ENCODE assay signal across 9 mouse cellular contexts in genomic region chr2:65619781-65620180, GRCm38 (mm10). TPM values are rescaled to one million over a fixed set of nuclear protein-coding genes. Genes with fewer than 3 reads are reported as not detected.
DNase-seq lines count a peak whose midpoint lies in the region; ATAC-seq and TF ChIP-seq lines count a peak whose summit lies in the region.
"Had no signal": no experiment of that assay in that cellular context is flagged by ENCODE, and none has a peak within 500 bp of the region (broad histone marks: within the 10 kb centered on the region; RNA-seq: fewer than 3 reads in every experiment).

No protein-coding gene starts in this region.

- ATAC-seq in liver, embryonic 11.5 days (replicated peaks; ENCODE audit: low FRiP score): no peak
- no peak for ATAC-seq in liver, postnatal 0 days
- ATAC-seq in intestine, embryonic 15.5 days: no peak

- H3K9me3 ChIP-seq in liver, embryonic 11.5 days (ENCODE audit: control insufficient read depth, low read length): no peaks in the 10 kb centered on the region
- no peaks in the 10 kb centered on the region for H3K9me3 ChIP-seq in liver, postnatal 0 days (ENCODE audit: low read length)
- H3K9me3 ChIP-seq in intestine, embryonic 15.5 days: no peaks in the 10 kb centered on the region
- H3K9me3 ChIP-seq: limb, embryonic 12.5 days had no signal

- H3K4me3 ChIP-seq in liver, embryonic 11.5 days (ENCODE audit: low read depth, low read length): no peak overlapping the region
- H3K4me3 ChIP-seq in liver, postnatal 0 days (ENCODE audit: low read depth, low read length): no peak overlapping the region
- H3K4me3 ChIP-seq in intestine, embryonic 15.5 days (replicated peaks): no peak overlapping the region
- H3K4me3 ChIP-seq: limb, embryonic 12.5 days had no signal

- H3K36me3 ChIP-seq in liver, embryonic 11.5 days (ENCODE audit: control insufficient read depth, insufficient read depth, low read length): no peaks in the 10 kb centered on the region
- H3K36me3 ChIP-seq in liver, postnatal 0 days (replicated peaks; ENCODE audit: insufficient read depth, low read length): no peaks in the 10 kb centered on the region
- no peaks in the 10 kb centered on the region for H3K36me3 ChIP-seq in intestine, embryonic 15.5 days
- H3K36me3 ChIP-seq: limb, embryonic 12.5 days had no signal

- H3K4me1 ChIP-seq in liver, embryonic 11.5 days (replicated peaks; ENCODE audit: control insufficient read depth, insufficient read depth, low read length): no peaks in the 10 kb centered on the region
- H3K4me1 ChIP-seq in liver, postnatal 0 days (ENCODE audit: insufficient read depth): no peaks in the 10 kb centered on the region
- H3K4me1 ChIP-seq in intestine, embryonic 15.5 days (replicated peaks): no peaks in the 10 kb centered on the region
- H3K4me1 ChIP-seq: limb, embryonic 12.5 days had no signal

- no peak for TF ChIP-seq CTCF in liver, postnatal 0 days (IDR thresholded peaks at IDR 0.05; ENCODE audit: low read depth)

- WGBS in liver, embryonic 11.5 days: 19% methylated on average over 5 of the region's 5 CpGs
- 18% methylated on average over 5 of the region's 5 CpGs for WGBS in liver, postnatal 0 days (ENCODE audit: insufficient replicate concordance)
- WGBS in intestine, embryonic 15.5 days: 18% methylated on average over 5 of the region's 5 CpGs

- TF ChIP-seq EP300 in liver, postnatal 0 days (IDR thresholded peaks at IDR 0.05; ENCODE audit: low read depth): no peak

- no peak overlapping the region for H3K27ac ChIP-seq in liver, embryonic 11.5 days (ENCODE audit: low read depth, low read length)
- H3K27ac ChIP-seq in liver, postnatal 0 days (ENCODE audit: low read depth): no peak overlapping the region
- no peak overlapping the region for H3K27ac ChIP-seq in intestine, embryonic 15.5 days
- H3K27ac ChIP-seq: limb, embryonic 12.5 days had no signal

- no peak overlapping the region for H3K9ac ChIP-seq in liver, embryonic 11.5 days (ENCODE audit: low read depth, low read length)
- no peak overlapping the region for H3K9ac ChIP-seq in liver, postnatal 0 days (replicated peaks)
- H3K9ac ChIP-seq in intestine, embryonic 15.5 days: no peak overlapping the region
- H3K9ac ChIP-seq: limb, embryonic 12.5 days had no signal

- no peaks in the 10 kb centered on the region for H3K27me3 ChIP-seq in liver, embryonic 11.5 days (replicated peaks; ENCODE audit: control insufficient read depth, insufficient read depth, low read length)
- H3K27me3 ChIP-seq in liver, postnatal 0 days (ENCODE audit: insufficient read depth, low read length): no peaks in the 10 kb centered on the region
- no peaks in the 10 kb centered on the region for H3K27me3 ChIP-seq in intestine, embryonic 15.5 days (replicated peaks)
- H3K27me3 ChIP-seq: limb, embryonic 12.5 days had no signal

- DNase-seq in liver (peak; percentile 42), R1 (ENCODE audit: low read depth, low spot score) (peak; percentile 53)
- no peak for DNase-seq in liver, embryonic 11.5 days (ENCODE audit: low spot score)
- peak; percentile 15 for DNase-seq in c-Kit-positive CD71-positive TER-119-negative erythroid progenitor cells, embryonic 14.5 days (ENCODE audit: low read depth)
- DNase-seq in liver, postnatal 0 days: peak; percentile 34
- no peak for DNase-seq in layer of hippocampus, adult 11-12 months (ENCODE audit: low spot score)
- no peak for DNase-seq in frontal cortex, postnatal 25 days (ENCODE audit: low spot score in 2 of 2)

- H3K4me2 ChIP-seq in liver, embryonic 11.5 days: no peak overlapping the region
- no peak overlapping the region for H3K4me2 ChIP-seq in liver, postnatal 0 days (ENCODE audit: low read depth, low read length)
- no peak overlapping the region for H3K4me2 ChIP-seq in intestine, embryonic 15.5 days (replicated peaks)
- H3K4me2 ChIP-seq: limb, embryonic 12.5 days had no signal

RNA-seq across cellular contexts. Expression of gene Scn2a, which starts 0.8 kb away (rescaled TPM):
- polyA plus RNA-seq in liver, embryonic 11.5 days (2014; fragmentation: Nextera tagmentation; extraction: Ambion mirVana): 1.6 and 1.7 TPM in 2 replicates
- polyA plus RNA-seq in liver, postnatal 0 days (2015; fragmentation: Nextera tagmentation; extraction: Ambion mirVana): 0.02 and 0.05 TPM in 2 replicates
- polyA plus RNA-seq in intestine, embryonic 15.5 days (2015; fragmentation: Nextera tagmentation; extraction: Ambion mirVana): 2.3 and 3.0 TPM in 2 replicates

RNA-seq across cellular contexts. Expression of gene Scn3a, which starts 52.4 kb away (rescaled TPM):
- polyA plus RNA-seq in liver, embryonic 11.5 days (2014; fragmentation: Nextera tagmentation; extraction: Ambion mirVana): 0.08 and 0.31 TPM in 2 replicates
- polyA plus RNA-seq in liver, postnatal 0 days (2015; fragmentation: Nextera tagmentation; extraction: Ambion mirVana): 0.05 and 0.12 TPM in 2 replicates
- 1.5 and 3.6 TPM in 2 replicates for polyA plus RNA-seq in intestine, embryonic 15.5 days (2015; fragmentation: Nextera tagmentation; extraction: Ambion mirVana)

Comparison
In these comparisons a context has a peak if more than half of its experiments do, and no peak if none do; other contexts are left out.
1. DNase-seq: peak in liver (single experiment), R1 (single experiment), c-Kit-positive CD71-positive TER-119-negative erythroid progenitor cells, embryonic 14.5 days (single experiment) and liver, postnatal 0 days (single experiment); none in liver, embryonic 11.5 days (single experiment), layer of hippocampus, adult 11-12 months (single experiment) and frontal cortex, postnatal 25 days (0 of 2).